ENCODE assay signal across 9 mouse cellular contexts in the genomic region with DNA sequence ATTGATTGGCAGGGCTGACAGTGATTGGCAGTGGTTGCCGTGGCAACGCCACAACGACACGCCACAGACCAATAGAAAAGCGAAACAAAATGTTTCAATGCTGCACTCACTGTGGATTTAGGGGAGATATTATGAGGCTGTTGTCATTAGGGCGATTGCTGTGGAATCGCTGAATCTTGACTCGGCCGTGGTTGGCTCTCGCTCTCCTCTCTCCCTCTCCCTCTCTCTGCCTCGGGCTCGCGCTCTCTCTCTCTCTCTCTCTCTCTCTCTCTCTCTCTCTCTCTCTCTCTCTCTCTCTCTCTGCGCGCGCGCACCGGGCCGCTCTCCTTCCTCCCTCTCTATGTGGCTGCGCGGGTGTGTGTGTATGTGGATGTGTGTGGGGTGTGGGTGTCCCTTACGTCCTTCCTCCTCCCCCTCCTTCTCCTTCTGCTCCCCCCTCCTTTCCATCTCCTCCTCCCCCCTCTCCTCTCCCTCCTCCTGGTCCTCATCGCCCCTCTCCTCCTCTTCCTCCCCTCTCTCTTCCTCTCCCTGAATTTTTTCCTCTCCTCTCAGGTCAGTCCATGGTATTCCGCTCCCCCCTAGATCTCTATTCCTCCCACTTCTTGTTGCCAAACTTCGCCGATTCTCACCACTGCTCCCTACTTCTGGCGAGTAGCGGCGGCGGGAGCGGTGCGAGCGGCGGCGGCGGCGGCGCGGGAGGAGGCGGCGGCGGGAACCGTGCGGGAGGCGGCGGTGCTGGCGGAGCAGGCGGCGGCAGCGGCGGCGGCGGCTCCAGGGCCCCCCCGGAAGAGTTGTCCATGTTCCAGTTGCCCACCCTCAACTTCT. TPM values are rescaled to one million over a fixed set of nuclear protein-coding genes. Genes with fewer than 3 reads are reported as not detected.
DNase-seq lines count a peak whose midpoint lies in the region; ATAC-seq and TF ChIP-seq lines count a peak whose summit lies in the region.
"Had no signal": no experiment of that assay in that cellular context is flagged by ENCODE, and none has a peak within 500 bp of the region (broad histone marks: within the 10 kb centered on the region; RNA-seq: fewer than 3 reads in every experiment).

No protein-coding gene starts in this region.

- under 1% methylated on average over 53 of the region's 54 CpGs for WGBS in embryonic facial prominence, embryonic 12.5 days
- under 1% methylated on average over 51 of the region's 54 CpGs for WGBS in limb, embryonic 11.5 days
- WGBS in lung, adult 2 months: 2% methylated on average over 51 of the region's 54 CpGs

- TF ChIP-seq POLR2A in lung, adult 2 months (IDR thresholded peaks at IDR 0.05; ENCODE audit: borderline replicate concordance, extremely low read depth, low read depth, low read length): no peak

- peak overlapping the region; percentile 47 for H3K4me2 ChIP-seq in embryonic facial prominence, embryonic 12.5 days (replicated peaks)
- peak overlapping the region; percentile 36 for H3K4me2 ChIP-seq in limb, embryonic 11.5 days (ENCODE audit: low read depth, severe bottlenecking)

- intact Hi-C loops in left cerebral cortex, postnatal 14 days (cut with DNase I): loop anchor here (5.0 kb wide), 2 partner anchors 66 to 134 kb away; a partner anchor contains a TSS

- peak; percentile 36 to 71 for DNase-seq in layer of hippocampus, postnatal 14 days (ENCODE audit: low spot score in 2 of 2)
- no peak for DNase-seq in layer of hippocampus, adult 9-10 months (ENCODE audit: low spot score)
- no peak for DNase-seq in limb, embryonic 11.5 days (ENCODE audit: low spot score)
- peak; percentile 72 for DNase-seq in retina, postnatal 7 days (ENCODE audit: low read depth, low spot score)
- no peak for DNase-seq in left cerebral cortex, postnatal 14 days (ENCODE audit: low spot score in 2 of 2)
- DNase-seq in adrenal gland, adult 2 months: no peak
- no peak for DNase-seq in lung, adult 2 months

- no peak for TF ChIP-seq CTCF in lung, adult 2 months (IDR thresholded peaks at IDR 0.05; ENCODE audit: insufficient read depth, low read length)

- H3K4me1 ChIP-seq in embryonic facial prominence, embryonic 12.5 days: peaks cover 32% of the 10 kb centered on the region
- peaks cover 5% of the 10 kb centered on the region; the same call in 1 of the 2 replicates for H3K4me1 ChIP-seq in limb, embryonic 11.5 days (ENCODE audit: control insufficient read depth, insufficient read depth, low read length)
- no peaks in the 10 kb centered on the region for H3K4me1 ChIP-seq in lung, adult 2 months (ENCODE audit: control insufficient read depth, insufficient read depth, low read length)

- H3K9me3 ChIP-seq in embryonic facial prominence, embryonic 12.5 days: no peaks in the 10 kb centered on the region
- H3K9me3 ChIP-seq in limb, embryonic 11.5 days (ENCODE audit: control insufficient read depth, low read length): no peaks in the 10 kb centered on the region

- H3K4me3 ChIP-seq in embryonic facial prominence, embryonic 12.5 days: peak overlapping the region; percentile 38
- 0 out of 2 replicates have a peak overlapping the region, but pooled peaks have one; percentile 14 for H3K4me3 ChIP-seq in limb, embryonic 11.5 days (ENCODE audit: low read depth, low read length)
- H3K4me3 ChIP-seq in lung, adult 2 months (replicated peaks; ENCODE audit: extremely low read depth, low read depth, low read length): no peak overlapping the region

- peak overlapping the region; percentile 83 for H3K27ac ChIP-seq in embryonic facial prominence, embryonic 12.5 days
- H3K27ac ChIP-seq in limb, embryonic 11.5 days (replicated peaks; ENCODE audit: low read depth, low read length): no peak overlapping the region

- peaks cover 91% of the 10 kb centered on the region for H3K27me3 ChIP-seq in embryonic facial prominence, embryonic 12.5 days
- H3K27me3 ChIP-seq in limb, embryonic 11.5 days (ENCODE audit: control insufficient read depth, insufficient read depth, low read length): peaks cover 84% of the 10 kb centered on the region

- no peaks in the 10 kb centered on the region for H3K36me3 ChIP-seq in embryonic facial prominence, embryonic 12.5 days
- no peaks in the 10 kb centered on the region for H3K36me3 ChIP-seq in limb, embryonic 11.5 days (ENCODE audit: control insufficient read depth, insufficient read depth, low read length)

- H3K9ac ChIP-seq in embryonic facial prominence, embryonic 12.5 days: peak overlapping the region; percentile 55
- H3K9ac ChIP-seq in limb, embryonic 11.5 days (ENCODE audit: low read length): no peak overlapping the region

- ATAC-seq in embryonic facial prominence, embryonic 12.5 days (ENCODE audit: insufficient number of reproducible peaks, insufficient read depth, low FRiP score, low TSS enrichment): no peak
- ATAC-seq in limb, embryonic 11.5 days (ENCODE audit: insufficient number of reproducible peaks, low FRiP score, low TSS enrichment, low read depth): no peak

RNA-seq across cellular contexts. Expression of a gene that starts 7.5 kb away (rescaled TPM):
- 1 to 10 TPM; 1.5 to 1.7 TPM for total RNA-seq in layer of hippocampus, postnatal 14 days (2021)
- 8.9 and 9.8 TPM in 2 replicates for polyA plus RNA-seq in embryonic facial prominence, embryonic 12.5 days (2016; fragmentation: Nextera tagmentation; extraction: Ambion mirVana)
- polyA plus RNA-seq in limb, embryonic 11.5 days (2014; fragmentation: Nextera tagmentation; extraction: Ambion mirVana): not detected in 2 replicates
- total RNA-seq in left cerebral cortex, postnatal 14 days (2021): 1 to 10 TPM; 1.3 to 2.7 TPM
- total RNA-seq in adrenal gland, adult 2 months (2021): not detected
- not detected in 2 replicates for polyA plus RNA-seq in adrenal gland, adult 2 months (2012; rRNA removed)
- polyA plus RNA-seq in lung, adult 2 months (2012; rRNA removed): not detected in 2 replicates
- total RNA-seq: liver, adult 2 months had no signal
- polyA plus RNA-seq: liver, adult 2 months had no signal

Comparison
In these comparisons a context has a peak if more than half of its experiments do, and no peak if none do; other contexts are left out.
1. DNase-seq: peak in layer of hippocampus, postnatal 14 days (2 of 2) and retina, postnatal 7 days (single experiment); none in layer of hippocampus, adult 9-10 months (single experiment), limb, embryonic 11.5 days (single experiment), left cerebral cortex, postnatal 14 days (0 of 2), adrenal gland, adult 2 months (single experiment) and lung, adult 2 months (single experiment).